Comparison of ENCODE assay signal across 29 mouse cellular contexts in the genomic region with DNA sequence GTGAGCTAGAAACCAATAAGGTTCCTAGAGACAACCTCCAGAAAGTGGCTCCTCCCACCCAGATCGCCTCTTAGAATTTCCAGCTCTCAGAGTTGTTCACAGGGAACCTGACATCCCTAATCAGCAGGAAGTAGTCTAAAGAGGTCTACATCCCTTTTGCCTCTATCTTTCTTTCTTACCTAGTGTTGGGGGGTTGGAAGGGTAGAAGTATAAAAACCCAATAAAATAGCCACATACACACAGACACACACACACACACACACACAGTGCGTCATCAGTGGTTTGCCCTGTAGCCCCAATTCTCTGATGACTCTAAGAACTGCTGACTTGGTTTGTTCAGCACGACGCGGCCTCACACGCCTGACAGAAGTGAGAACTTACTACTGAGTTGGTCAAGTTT. TPM values are rescaled to one million over a fixed set of nuclear protein-coding genes. Genes with fewer than 3 reads are reported as not detected.
A peak's percentile ranks its signal among the peaks of the same experiment; 100 is the strongest.
DNase-seq lines count a peak whose midpoint lies in the region; ATAC-seq lines count a peak whose summit lies in the region.
"Had no signal": no experiment of that assay in that cellular context is flagged by ENCODE, and none has a peak within 500 bp of the region (broad histone marks: within the 10 kb centered on the region; RNA-seq: fewer than 3 reads in every experiment).

No protein-coding gene starts in this region.

- ATAC-seq in CD4-positive, CD25-positive, alpha-beta regulatory T cell, adult 4 months = peak; percentile 61
- ATAC-seq in monocyte, adult 5-6 weeks (replicated peaks; ENCODE audit: insufficient number of reproducible peaks, low FRiP score, low TSS enrichment, poor library complexity, severe bottlenecking) = peak; percentile 73
- ATAC-seq: forebrain, embryonic 15.5 days; intestine, postnatal 0 days; lung, postnatal 0 days; Patski had no signal

- peak; percentile 62 for DNase-seq in CD4-positive helper T cell, adult 2 months (ENCODE audit: low read depth, low spot score)
- DNase-seq in induced T-regulatory cell, adult 2 months (ENCODE audit: low read depth) = peak; percentile 64
- DNase-seq in left cerebral cortex, adult 18-20 months (ENCODE audit: low spot score in 2 of 2) = no peak
- no peak for DNase-seq in right cerebral cortex, postnatal 36 days (ENCODE audit: low spot score in 2 of 2)
- no peak for DNase-seq in yolk sac, embryonic 10.5 days (ENCODE audit: low spot score)
- DNase-seq: adrenal gland, postnatal 25 days; cerebellum, adult 11-12 months; cerebellum, postnatal 14 days; gastrocnemius, adult 2 months; gastrocnemius, postnatal 36 days; heart, postnatal 10 days; kidney, postnatal 14 days; layer of hippocampus, adult 9-11 months; liver, embryonic 13.5 days; lung, adult 18-20 months; lung, postnatal 4 days; midbrain, embryonic 14.5 days; thymus, postnatal 14 days had no signal

RNA-seq across cellular contexts. Expression of a gene that starts 22.2 kb away (rescaled TPM):
- 10 to 100 TPM in 1 of 2 experiments, 1 to 10 TPM in 1; 7.0 to 10.1 TPM for polyA plus RNA-seq in CD4-positive, CD25-positive, alpha-beta regulatory T cell, adult 4 months (2017; shearing (Covaris generic))
- total RNA-seq in monocyte, adult 5-6 weeks (2017) = 29.0 to 51.8 TPM (median 50.9 TPM) in 3 replicates
- total RNA-seq in left cerebral cortex, adult 18-20 months (2021) = 10 to 100 TPM; 72.0 to 76.6 TPM

RNA-seq across cellular contexts. Expression of a gene that starts 29.4 kb away (rescaled TPM):
- under 1 TPM; 0.68 to 0.78 TPM for polyA plus RNA-seq in CD4-positive, CD25-positive, alpha-beta regulatory T cell, adult 4 months (2017; shearing (Covaris generic))
- total RNA-seq in monocyte, adult 5-6 weeks (2017) = 0.29 TPM in 1 of 3 replicates, not detected in the others
- total RNA-seq in left cerebral cortex, adult 18-20 months (2021) = not detected
- total RNA-seq: adrenal gland, adult 18-20 months; adrenal gland, postnatal 25 days; gastrocnemius, adult 2 months; gastrocnemius, postnatal 36 days; heart, adult 8-10 months; heart, postnatal 10 days; left cerebral cortex, adult 2 months; left cerebral cortex, postnatal 25 days had no signal
- polyA plus RNA-seq: G1E had no signal

RNA-seq across cellular contexts. Expression of a gene that starts 39.5 kb away (rescaled TPM):
- not detected for polyA plus RNA-seq in CD4-positive, CD25-positive, alpha-beta regulatory T cell, adult 4 months (2017; shearing (Covaris generic))
- total RNA-seq in monocyte, adult 5-6 weeks (2017) = not detected in 3 replicates
- total RNA-seq in left cerebral cortex, adult 18-20 months (2021) = 10 to 100 TPM; 12.3 to 14.1 TPM
- polyA plus RNA-seq: G1E had no signal

Comparison
In these comparisons a context has a peak if more than half of its experiments do, and no peak if none do; other contexts are left out.
1. DNase-seq: peak in CD4-positive helper T cell, adult 2 months (single experiment) and induced T-regulatory cell, adult 2 months (single experiment); none in left cerebral cortex, adult 18-20 months (0 of 2), right cerebral cortex, postnatal 36 days (0 of 2) and yolk sac, embryonic 10.5 days (single experiment).
2. RNA of a gene that starts 39.5 kb away (total RNA-seq): 12.3 to 14.1 TPM in left cerebral cortex, adult 18-20 months; not detected in monocyte, adult 5-6 weeks; every median in the first group is over 10 times any median in the second.